Comparison of ENCODE assay signal across 28 mouse cellular contexts in genomic region chr11:22897642-22898041, GRCm38 (mm10).
"Had no signal": no experiment of that assay in that cellular context is flagged by ENCODE, and none has a peak within 500 bp of the region (broad histone marks: within the 10 kb centered on the region; RNA-seq: fewer than 3 reads in every experiment).

No protein-coding gene starts in this region.

- ATAC-seq: hindbrain, embryonic 16.5 days; inflammation-experienced regulatory T-cells, adult 6 months; intestine, embryonic 16.5 days had no signal

- H3K4me2 ChIP-seq: heart, embryonic 12.5 days; hindbrain, embryonic 12.5 days; hindbrain, embryonic 14.5 days; kidney, embryonic 15.5 days; limb, embryonic 12.5 days; liver, embryonic 11.5 days; liver, embryonic 13.5 days; liver, embryonic 15.5 days had no signal

- H3K36me3 ChIP-seq: hindbrain, embryonic 12.5 days; liver, embryonic 15.5 days had no signal

- H3K9me3 ChIP-seq: heart, embryonic 10.5 days; heart, embryonic 12.5 days; hindbrain, embryonic 10.5 days; hindbrain, embryonic 12.5 days; kidney, embryonic 15.5 days; limb, embryonic 10.5 days; limb, embryonic 12.5 days; liver, embryonic 13.5 days; liver, embryonic 15.5 days had no signal

- H3K4me1 ChIP-seq: heart, embryonic 10.5 days; heart, embryonic 12.5 days; hindbrain, embryonic 10.5 days; hindbrain, embryonic 12.5 days; kidney, embryonic 15.5 days; limb, embryonic 12.5 days had no signal

- H3K4me3 ChIP-seq: gastrocnemius, adult 2 months; heart, embryonic 10.5 days; heart, embryonic 12.5 days; hindbrain, embryonic 10.5 days; hindbrain, embryonic 12.5 days; kidney, embryonic 15.5 days; limb, embryonic 10.5 days; limb, embryonic 12.5 days; liver, embryonic 13.5 days; liver, embryonic 15.5 days had no signal

- DNase-seq: gastrocnemius, adult 2 months; gastrocnemius, postnatal 10 days; gastrocnemius, postnatal 25 days; heart, postnatal 10 days; heart, postnatal 4 days; kidney, adult 11 months; kidney, adult 2 months; kidney, adult 9 months; kidney, postnatal 14 days; kidney, postnatal 36 days; layer of hippocampus, adult 9-11 months; layer of hippocampus, postnatal 36 days; liver; liver, embryonic 13.5 days had no signal

- H3K9ac ChIP-seq: heart, embryonic 12.5 days; hindbrain, embryonic 12.5 days; hindbrain, embryonic 14.5 days; kidney, embryonic 15.5 days; limb, embryonic 12.5 days; liver, embryonic 13.5 days; liver, embryonic 15.5 days had no signal

- H3K27me3 ChIP-seq: heart, embryonic 12.5 days; hindbrain, embryonic 12.5 days; kidney, embryonic 15.5 days; limb, embryonic 12.5 days; liver, embryonic 13.5 days; liver, embryonic 15.5 days had no signal

- H3K27ac ChIP-seq: gastrocnemius, adult 2 months; heart, embryonic 10.5 days; hindbrain, embryonic 10.5 days; hindbrain, embryonic 12.5 days; hindbrain, embryonic 14.5 days; kidney, embryonic 15.5 days; kidney, postnatal 0 days; limb, embryonic 10.5 days; limb, embryonic 12.5 days; liver, embryonic 13.5 days; liver, embryonic 15.5 days had no signal
